Mouse (Mus musculus): ENCODE results near the gene Wscd2. TPM values are rescaled to one million over a fixed set of nuclear protein-coding genes. Genes with fewer than 3 reads are reported as not detected.

Gene Wscd2
- polyA plus RNA-seq (2017; shearing (Covaris generic)): 1.7 TPM

DNA sequence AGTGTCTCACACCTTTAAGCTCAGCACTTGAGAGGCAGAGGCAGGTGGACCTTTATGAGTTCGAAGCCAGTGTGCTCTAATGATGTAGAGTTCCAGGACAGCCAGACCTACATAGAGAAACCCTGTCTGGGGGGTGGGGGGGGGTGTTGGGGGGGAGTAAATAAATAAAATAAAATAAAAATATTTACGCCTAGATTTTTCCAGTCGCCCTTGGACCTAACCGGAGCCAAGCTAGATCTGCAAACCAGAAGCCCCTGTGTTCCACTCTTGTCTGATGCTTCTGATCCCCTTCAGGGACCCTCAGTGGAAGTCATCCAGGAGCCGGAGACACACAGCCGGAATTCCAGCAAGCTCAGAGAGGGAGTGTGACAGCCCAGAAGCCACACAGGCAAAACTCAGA, at the start of gene Wscd2:
Gene Wscd2 (plus strand): TSS at position 301 of the 400 bp plus-strand sequence.

Other genes starting within 250 kb of the Wscd2 start
- gene Sgsm1, start 179.5 kb upstream of the Wscd2 start, polyA plus RNA-seq (2017; shearing (Covaris generic)): not detected
- gene Aym1, start 133.0 kb upstream of the Wscd2 start, polyA plus RNA-seq (2017; shearing (Covaris generic)): not detected
- not detected for gene Cmklr1, start 160.1 kb downstream of the Wscd2 start, polyA plus RNA-seq (2017; shearing (Covaris generic))
- not detected for gene 1700069L16Rik, start 234.4 kb downstream of the Wscd2 start, polyA plus RNA-seq (2017; shearing (Covaris generic))
- 4.3 TPM for gene Ficd, start 245.5 kb downstream of the Wscd2 start, polyA plus RNA-seq (2017; shearing (Covaris generic))